Mouse (Mus musculus) heart, postnatal 0 days (tissue): ENCODE data around the gene Qprt.

ENCODE experiments used
- CTCF ChIP-seq: IDR thresholded peaks from 2 replicates; pipeline ENCODE4 v1.5.1; 2016; ENCODE audit warnings: antibody characterized with exemption, control low read depth, low read depth
- EP300 ChIP-seq: IDR thresholded peaks from 2 replicates; pipeline ENCODE4 v1.6.1; 2016; ENCODE audit warnings: antibody characterized with exemption, low read depth

DNA sequence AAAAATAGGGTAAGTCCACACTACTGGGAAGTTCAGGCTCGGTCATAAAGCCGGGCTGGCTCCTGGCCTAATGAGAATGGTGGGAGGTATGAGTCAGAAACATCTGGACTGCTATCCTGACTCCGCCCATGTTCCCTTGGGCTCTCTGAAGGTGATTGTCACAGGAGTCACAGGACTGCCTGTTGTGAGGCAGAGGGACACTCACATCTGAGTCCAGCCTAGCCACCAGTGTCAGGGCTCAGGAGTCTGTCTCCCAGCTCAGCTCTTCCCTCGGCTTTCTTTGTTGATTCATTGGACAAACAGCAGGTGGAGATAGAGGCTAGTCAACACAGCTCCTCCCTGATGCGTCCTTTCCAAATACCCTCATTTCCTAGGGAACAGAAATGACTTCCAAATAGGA, 4.1 kb downstream of the Qprt start:
- TF ChIP-seq CTCF = peak; percentile 46
- no peak for TF ChIP-seq EP300
